Mouse (Mus musculus) MEL (cell line): ENCODE results near the gene Wnt7b. TPM values are rescaled to one million over a fixed set of nuclear protein-coding genes. Genes with fewer than 3 reads are reported as not detected.

ENCODE experiments used
- DNase-seq: peaks from one replicate; pipeline ENCODE4 v3.0.0; 2011; ENCODE audit warnings: low read depth, low spot score
- H3K27ac ChIP-seq: 2 replicates; pipeline ENCODE4 v1.5.1; 2012; ENCODE audit warnings: low read depth, mild to moderate bottlenecking, control low read depth, low read length, moderate library complexity; ENCODE audit not compliant: control insufficient read depth
- H3K27me3 ChIP-seq, 2 experiments: fragments of 150-350 bp in 1 of 2; sonication (generic) in 1 of 2; 2 replicates each; pipeline ENCODE4 v1.6.1; 2012; ENCODE audit warnings: low read length in 2 of 2, mild to moderate bottlenecking in 2 of 2, improper control_type of control experiment in 1 of 2, moderate library complexity in 1 of 2; ENCODE audit not compliant: insufficient read depth in 2 of 2, control insufficient read depth in 1 of 2
- H3K36me3 ChIP-seq, 2 experiments: 2 replicates each; pipeline ENCODE4 v1.6.1; 2012 to 2014; ENCODE audit warnings: low read length in 2 of 2, improper control_type of control experiment in 1 of 2, inconsistent platforms in 1 of 2, mild to moderate bottlenecking in 1 of 2; ENCODE audit not compliant: insufficient read depth in 2 of 2, control insufficient read depth in 1 of 2
- H3K4me1 ChIP-seq, 2 experiments: fragments of 150-350 bp in 1 of 2; sonication (generic) in 1 of 2; 2 replicates each; pipeline ENCODE4 v1.6.1; 2012; ENCODE audit warnings: low read length in 2 of 2, improper control_type of control experiment in 1 of 2, mild to moderate bottlenecking in 1 of 2; ENCODE audit not compliant: insufficient read depth in 2 of 2, control insufficient read depth in 1 of 2
- H3K4me3 ChIP-seq, 2 experiments: fragments of 150-350 bp in 1 of 2; sonication (generic) in 1 of 2; 2 replicates each; pipeline ENCODE4 v1.5.1; 2012; ENCODE audit warnings: low read depth in 2 of 2, low read length in 2 of 2, mild to moderate bottlenecking in 2 of 2, moderate library complexity in 2 of 2, control low read depth in 1 of 2, improper control_type of control experiment in 1 of 2; ENCODE audit not compliant: control insufficient read depth in 1 of 2, insufficient read depth in 1 of 2
- H3K79me2 ChIP-seq: 2 replicates; pipeline ENCODE4 v1.6.1; 2012; ENCODE audit warnings: mild to moderate bottlenecking, low read length, moderate library complexity; ENCODE audit not compliant: control insufficient read depth, poor library complexity, insufficient read depth
- H3K9ac ChIP-seq: 2 replicates; pipeline ENCODE4 v1.6.1; 2012; ENCODE audit warnings: low read depth, mild to moderate bottlenecking, control low read depth, low read length, moderate library complexity; ENCODE audit not compliant: control insufficient read depth, poor library complexity, severe bottlenecking
- H3K9me3 ChIP-seq: fragments of 150-350 bp; sonication (generic); replicated peaks from 2 replicates; pipeline ENCODE4 v1.6.1; 2012; ENCODE audit warnings: mild to moderate bottlenecking, low read length, improper control_type of control experiment, moderate library complexity; ENCODE audit not compliant: insufficient read depth
- BHLHE40 ChIP-seq: IDR thresholded peaks from 2 replicates; pipeline ENCODE4 v1.6.1; 2012; ENCODE audit warnings: low read depth, mild to moderate bottlenecking, inconsistent platforms, low read length, improper control_type of control experiment, borderline replicate concordance
- CHD2 ChIP-seq: IDR thresholded peaks from 2 replicates; pipeline ENCODE4 v1.6.1; 2011; ENCODE audit warnings: low read length, improper control_type of control experiment
- E2F4 ChIP-seq: IDR thresholded peaks from 2 replicates; pipeline ENCODE4 v1.6.1; 2011; ENCODE audit warnings: low read depth, low read length, improper control_type of control experiment, borderline replicate concordance
- EP300 ChIP-seq, 2 experiments: IDR thresholded peaks; 2 replicates each; pipeline ENCODE4 v1.6.1; 2011; ENCODE audit warnings: improper control_type of control experiment in 2 of 2, low read length in 2 of 2, low read depth in 1 of 2, mild to moderate bottlenecking in 1 of 2
- GABPA ChIP-seq: IDR thresholded peaks from 2 replicates; pipeline ENCODE4 v1.6.1; 2012; ENCODE audit warnings: low read depth, mild to moderate bottlenecking, inconsistent platforms, low read length, improper control_type of control experiment, moderate library complexity
- HCFC1 ChIP-seq: IDR thresholded peaks from 2 replicates; pipeline ENCODE4 v1.6.1; 2012; ENCODE audit warnings: low read depth, mild to moderate bottlenecking, inconsistent platforms, low read length, improper control_type of control experiment, moderate library complexity
- MAFK ChIP-seq: IDR thresholded peaks from 2 replicates; pipeline ENCODE4 v1.6.1; 2011; ENCODE audit warnings: low read depth, mild to moderate bottlenecking, low read length, improper control_type of control experiment, borderline replicate concordance
- MAZ ChIP-seq: IDR thresholded peaks from 2 replicates; pipeline ENCODE4 v1.6.1; 2012; ENCODE audit warnings: low read depth, mild to moderate bottlenecking, inconsistent platforms, low read length, improper control_type of control experiment
- MEF2A ChIP-seq: IDR thresholded peaks from 2 replicates; pipeline ENCODE4 v1.6.1; 2014; ENCODE audit warnings: low read depth, mild to moderate bottlenecking, inconsistent platforms, low read length, improper control_type of control experiment; ENCODE audit not compliant: poor library complexity, insufficient replicate concordance, severe bottlenecking; ENCODE audit errors: extremely low read depth
- MXI1 ChIP-seq: IDR thresholded peaks from 2 replicates; pipeline ENCODE4 v1.6.1; 2011; ENCODE audit warnings: mild to moderate bottlenecking, low read depth, low read length, improper control_type of control experiment
- MYB ChIP-seq: IDR thresholded peaks from 2 replicates; pipeline ENCODE4 v1.6.1; 2011; ENCODE audit warnings: mild to moderate bottlenecking, low read depth, low read length, improper control_type of control experiment
- NELFE ChIP-seq: IDR thresholded peaks from 2 replicates; pipeline ENCODE4 v1.6.1; 2011; ENCODE audit warnings: low read depth, low read length, improper control_type of control experiment
- NRF1 ChIP-seq: IDR thresholded peaks from 2 replicates; pipeline ENCODE4 v1.6.1; 2014; ENCODE audit warnings: low read depth, mild to moderate bottlenecking, inconsistent platforms, low read length, improper control_type of control experiment, moderate library complexity; ENCODE audit not compliant: poor library complexity, insufficient read depth, severe bottlenecking
- POLR2AphosphoS2 ChIP-seq: IDR thresholded peaks from 2 replicates; pipeline ENCODE4 v1.6.1; 2011; ENCODE audit warnings: low read length, improper control_type of control experiment
- POLR2AphosphoS5 ChIP-seq: IDR thresholded peaks from 2 replicates; pipeline ENCODE4 v1.6.1; 2012; ENCODE audit warnings: low read depth, borderline replicate concordance, mild to moderate bottlenecking, inconsistent platforms, low read length, moderate library complexity, mixed read lengths
- RCOR1 ChIP-seq: IDR thresholded peaks from 2 replicates; pipeline ENCODE4 v1.6.1; 2012; ENCODE audit warnings: low read depth, mild to moderate bottlenecking, inconsistent platforms, low read length, improper control_type of control experiment
- TBP ChIP-seq: IDR thresholded peaks from 2 replicates; pipeline ENCODE4 v1.8.0; 2011; ENCODE audit warnings: low read depth, low read length, improper control_type of control experiment
- UBTF ChIP-seq: IDR thresholded peaks from 2 replicates; pipeline ENCODE4 v1.6.1; 2012; ENCODE audit warnings: low read depth, mild to moderate bottlenecking, inconsistent platforms, low read length, improper control_type of control experiment, moderate library complexity, borderline replicate concordance; ENCODE audit not compliant: insufficient read depth
- USF2 ChIP-seq, 2 experiments: IDR thresholded peaks; 2 replicates each; pipeline ENCODE4 v1.6.1; 2011 to 2012; ENCODE audit warnings: improper control_type of control experiment in 2 of 2, low read length in 2 of 2, borderline replicate concordance in 1 of 2, inconsistent platforms in 1 of 2, low read depth in 1 of 2, mild to moderate bottlenecking in 1 of 2; ENCODE audit not compliant: insufficient read depth in 1 of 2
- ZC3H11A ChIP-seq: IDR thresholded peaks from 2 replicates; pipeline ENCODE4 v1.6.1; 2012; ENCODE audit warnings: low read depth, mild to moderate bottlenecking, inconsistent platforms, low read length, improper control_type of control experiment
- ZKSCAN1 ChIP-seq: IDR thresholded peaks from 2 replicates; pipeline ENCODE4 v1.6.1; 2012; ENCODE audit warnings: low read depth, mild to moderate bottlenecking, inconsistent platforms, low read length, improper control_type of control experiment, moderate library complexity
- polyA plus RNA-seq, 2 experiments: library from polyadenylated mRNA; stranded (reverse) in 1 of 2; unstranded in 1 of 2; fragments of >175 nt in 1 of 2; fragments of >200 nt in 1 of 2; gene quantifications; 2 replicates each; pipeline versions ENCODE4 v1.2.1 to v1.2.4; 2012; ENCODE audit warnings: low replicate concordance in 2 of 2, low read depth in 1 of 2; ENCODE audit not compliant: insufficient read length in 2 of 2, insufficient read depth in 1 of 2, missing spikeins in 1 of 2
- total RNA-seq: library from RNA; depleted of rRNA; stranded (reverse); fragments of 300-350 nt; gene quantifications from 2 replicates; pipeline ENCODE4 v1.2.3, GENCODE M21; 2012

Wnt7b gene
- total and polyA plus RNA-seq, 3 experiments = not detected

DNA sequence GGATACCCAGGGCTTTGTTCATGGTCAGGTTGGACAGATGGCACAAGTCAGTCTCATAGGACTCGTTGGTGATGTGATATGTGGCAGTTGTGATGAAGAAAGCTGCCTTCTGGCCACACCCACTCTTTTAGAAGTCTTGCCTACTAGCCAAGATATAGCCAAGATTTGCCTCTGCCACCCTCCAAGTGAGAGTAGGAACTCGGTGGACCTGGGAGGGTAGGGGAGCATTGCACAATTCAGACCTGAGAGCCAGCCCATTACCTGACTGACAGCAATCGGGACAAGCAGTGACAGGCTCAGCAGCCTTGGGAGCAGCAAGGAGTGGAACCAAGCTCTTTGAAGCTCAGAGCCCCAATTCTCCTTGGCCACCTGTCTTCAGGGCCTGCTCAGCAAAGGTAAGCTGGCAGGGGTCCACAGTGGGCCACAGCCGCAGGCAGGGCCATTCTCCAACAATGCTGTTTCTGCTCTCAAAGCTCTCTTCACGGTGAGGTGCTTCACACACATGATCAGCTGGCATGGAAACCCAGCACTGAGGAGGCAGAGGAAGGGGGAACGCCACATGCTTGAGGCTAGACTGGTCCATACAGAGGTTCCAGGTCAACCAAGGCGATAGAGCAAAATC is 47.8 kb upstream of the Wnt7b start:
- peaks cover 0 to 4% of the 10 kb centered on the region in 2 experiments; a peak in 2 of 4 replicates for H3K36me3 ChIP-seq
- no peak overlapping the region for H3K27ac ChIP-seq
- no peak overlapping the region for H3K9ac ChIP-seq
- H3K9me3 ChIP-seq = no peaks in the 10 kb centered on the region
- no peaks in the 10 kb centered on the region; the same call in 1 of the 2 replicates for H3K79me2 ChIP-seq
- TF ChIP-seq TBP = no peak
- TF ChIP-seq BHLHE40 = no peak
- TF ChIP-seq ZC3H11A = no peak
- H3K27me3 ChIP-seq = no peaks in the 10 kb centered on the region
- DNase-seq = no peak
- H3K4me3 ChIP-seq = no peak overlapping the region
- H3K4me1 ChIP-seq = 0 out of 4 replicates have a peak, but pooled peaks cover 0 to under 1% of the 10 kb centered on the region in 2 experiments

DNA sequence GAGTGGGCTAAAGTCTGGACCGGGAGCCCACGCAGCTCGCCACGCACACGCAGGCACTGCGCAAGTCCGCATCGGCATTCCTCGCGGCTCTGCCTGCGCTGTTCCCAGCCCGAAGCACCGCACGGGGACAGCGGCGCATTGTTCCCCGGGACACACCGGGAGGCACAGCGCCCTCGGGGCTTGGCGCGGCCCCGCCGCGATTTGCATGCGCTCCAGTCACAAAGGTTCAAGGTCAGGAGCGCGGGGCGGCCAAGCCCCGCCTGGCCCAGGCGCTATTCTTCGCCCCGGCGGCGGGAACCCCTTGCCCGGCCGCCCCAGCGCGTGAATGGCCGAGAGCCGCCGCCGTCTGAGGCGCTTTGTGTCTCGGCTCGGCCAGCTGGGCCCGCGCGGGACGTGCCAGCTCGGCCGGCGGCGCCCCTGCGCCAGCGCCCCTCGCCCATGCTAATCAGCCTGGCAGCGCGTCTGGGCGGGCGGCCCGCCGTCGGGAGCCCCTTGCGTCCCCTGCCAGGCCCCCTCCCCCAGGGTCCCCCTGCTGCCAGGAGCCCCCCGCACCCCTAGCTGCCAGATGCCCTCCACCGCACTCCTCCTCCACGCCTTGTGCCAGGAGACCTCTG is 43.5 kb upstream of the Wnt7b start:
- H3K9ac ChIP-seq = no peak overlapping the region
- TF ChIP-seq E2F4 (no peak), MXI1 (no peak), EP300 (IDR thresholded peaks at IDR 0.05; ENCODE audit: low read depth in 1 of 2, low read length in 2 of 2) (no peak), ZC3H11A (no peak), MEF2A (no peak), HCFC1 (no peak), MAFK (no peak), BHLHE40 (no peak), CHD2 (no peak), UBTF (no peak), GABPA (no peak), ZKSCAN1 (no peak), MYB (no peak), POLR2AphosphoS2 (no peak), NRF1 (no peak), NELFE (no peak), MAZ (no peak), USF2 (IDR thresholded peaks at IDR 0.05; ENCODE audit: borderline replicate concordance in 1 of 2, insufficient read depth in 1 of 2, low read depth in 1 of 2, low read length in 2 of 2) (no peak), POLR2AphosphoS5 (no peak), RCOR1 (no peak)
- H3K4me1 ChIP-seq = no peaks in the 10 kb centered on the region
- peaks cover 2 to 7% of the 10 kb centered on the region in 2 experiments; a peak in 2 of 4 replicates for H3K27me3 ChIP-seq
- H3K79me2 ChIP-seq = no peaks in the 10 kb centered on the region
- no peak overlapping the region for H3K27ac ChIP-seq
- H3K9me3 ChIP-seq = no peaks in the 10 kb centered on the region
- no peaks in the 10 kb centered on the region for H3K36me3 ChIP-seq
- no peak overlapping the region for H3K4me3 ChIP-seq
- DNase-seq = no peak
